Mouse (Mus musculus): ENCODE measurements at regions not wholly inside any gene's neighbourhood (a gene's known extent, or its start where the extent isn't known, plus 50 kb on each side); places are given as distances from the start of the nearest gene placed in this dataset.

DNA sequence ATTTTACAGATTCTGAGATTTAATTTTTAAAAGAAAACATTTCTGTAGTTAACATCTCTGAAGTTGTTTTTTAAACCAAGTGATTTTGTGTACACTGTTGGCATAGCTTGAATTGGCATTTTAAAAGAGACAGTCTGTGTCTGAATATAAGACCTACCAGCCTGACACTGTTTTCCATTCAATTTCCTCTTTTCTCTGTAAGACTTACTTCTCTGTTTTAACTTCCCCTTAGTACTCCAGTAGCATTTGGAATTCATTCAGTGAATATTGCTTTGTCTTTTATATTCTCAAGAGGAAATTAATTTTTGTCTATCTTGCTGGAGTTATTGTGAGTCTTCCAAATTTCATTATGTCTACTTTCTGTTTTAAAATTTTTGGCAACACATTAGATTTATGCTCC, 396.9 kb upstream of the Pot1a start:
- ATAC-seq (replicated peaks in 1 of 2; ENCODE audit: insufficient read depth in 1 of 2, low FRiP score in 2 of 2, low TSS enrichment in 1 of 2, low read depth in 1 of 2, poor library complexity in 2 of 2, severe bottlenecking in 2 of 2): peak; percentile 85 to 100
